Mouse (Mus musculus) heart, adult 2 months (tissue): Measurements from ENCODE around the gene Gm45140. TPM values are rescaled to one million over a fixed set of nuclear protein-coding genes. Genes with fewer than 3 reads are reported as not detected.

Experiments used
- DNase-seq, 2 experiments: peaks; one replicate each; pipeline ENCODE4 v3.0.0; 2021
- H3K27ac ChIP-seq: fragments of 200-600 bp; 2 replicates; pipeline ENCODE4 v1.8.1; 2022
- H3K27me3 ChIP-seq: fragments of 200-500 bp; 2 replicates; pipeline ENCODE4 v1.6.1; 2012; ENCODE audit warnings: mild to moderate bottlenecking, low read length, inconsistent platforms, mixed read lengths; ENCODE audit not compliant: control insufficient read depth, insufficient read depth
- H3K36me3 ChIP-seq: fragments of 200-500 bp; 2 replicates; pipeline ENCODE4 v1.6.1; 2012; ENCODE audit warnings: low read length, inconsistent platforms; ENCODE audit not compliant: control insufficient read depth, insufficient read depth
- H3K4me1 ChIP-seq: fragments of 200-500 bp; 2 replicates; pipeline ENCODE4 v1.6.1; 2011; ENCODE audit warnings: low read length; ENCODE audit not compliant: control insufficient read depth, insufficient read depth
- H3K4me3 ChIP-seq: fragments of 200-600 bp; 2 replicates; pipeline ENCODE4 v1.8.1; 2022
- H3K79me2 ChIP-seq: fragments of 200-500 bp; replicated peaks from 2 replicates; pipeline ENCODE4 v1.6.1; 2012; ENCODE audit warnings: mild to moderate bottlenecking, inconsistent platforms, low read length, moderate library complexity, mixed read lengths; ENCODE audit not compliant: control insufficient read depth, insufficient read depth
- H3K9ac ChIP-seq: fragments of 200-500 bp; 2 replicates; pipeline ENCODE4 v1.6.1; 2012; ENCODE audit warnings: low read depth, mild to moderate bottlenecking, control low read depth, inconsistent platforms, low read length, mixed read lengths
- CTCF ChIP-seq: fragments of 200-600 bp; IDR thresholded peaks from 2 replicates; pipeline ENCODE4 v1.8.1; 2022; ENCODE audit warnings: antibody characterized with exemption, mild to moderate bottlenecking, moderate library complexity
- EP300 ChIP-seq: fragments of 200-500 bp; IDR thresholded peaks from 2 replicates; pipeline ENCODE4 v1.6.1; 2011; ENCODE audit warnings: low read depth, low read length, control low read depth; ENCODE audit not compliant: insufficient read depth
- POLR2A ChIP-seq: fragments of 200-500 bp; IDR thresholded peaks from 2 replicates; pipeline ENCODE4 v1.6.1; 2011; ENCODE audit warnings: mild to moderate bottlenecking, low read depth, low read length, control low read depth; ENCODE audit not compliant: insufficient read depth
- WGBS: fragments of 180-500 bp; shearing (Covaris S2); methylation state at CpG from one replicate; pipeline ENCODE4 v1.1.7; 2018; 5-methylcytosine and 5-hydroxymethylcytosine counted together
- intact Hi-C: fragments of 180-260 bp; cut with DNase I; formaldehyde crosslinking; loops from one replicate; pipeline ENCODE4 v1.15.1; 2025
- polyA plus RNA-seq: library from polyadenylated mRNA; depleted of rRNA; stranded (reverse); fragments of >200 nt; gene quantifications from 2 replicates; pipeline ENCODE4 v1.2.3, GENCODE M21; 2012
- total RNA-seq, 2 experiments: library from RNA; stranded (reverse); gene quantifications; 2 replicates each; pipeline ENCODE4 v1.2.3; 2021

Gene Gm45140
- total and polyA plus RNA-seq, 3 experiments, result 0.16 to 1.4 (median 0.23) TPM

DNA sequence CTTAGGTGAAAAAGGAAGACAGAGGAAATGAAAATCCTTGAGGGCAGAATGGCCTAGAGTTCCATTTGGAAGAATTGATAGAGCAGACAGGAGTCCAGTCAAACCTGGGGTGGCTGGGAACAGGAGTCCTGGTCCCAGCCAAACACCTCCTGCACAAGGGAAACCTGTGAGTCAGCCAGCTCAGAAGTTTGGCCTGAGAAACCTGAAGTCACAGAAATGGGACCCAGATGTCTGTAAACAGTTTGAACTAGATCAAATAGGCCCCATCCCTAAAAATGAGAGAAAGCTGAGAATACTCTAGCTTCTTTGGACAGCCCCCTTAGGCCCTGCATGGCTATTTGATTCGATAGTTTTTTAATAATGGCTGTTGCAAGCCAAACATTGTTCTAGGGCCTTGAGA lies 22.9 kb downstream of the Gm45140 start:
- Histone ChIP-seq H3K4me3 (no peak overlapping the region; the same call in none of the 2 replicates), H3K27ac (peak overlapping the region; percentile 84), H3K36me3 (no peaks in the 10 kb centered on the region), H3K27me3 (no peaks in the 10 kb centered on the region), H3K4me1 (peaks cover 6% of the 10 kb centered on the region), H3K9ac (no peak overlapping the region), H3K79me2 (peaks cover 2% of the 10 kb centered on the region)
- WGBS, result 83% methylated on average over 1 of the region's 1 CpGs
- intact Hi-C loops, result loop anchor here (5.0 kb wide), 3 partner anchors 40 to 1090 kb away; partner anchors contain the start of genes Cnbp and Tpra1
- no peak for DNase-seq
- no peak for TF ChIP-seq EP300
- TF ChIP-seq CTCF, result no peak
- no peak for TF ChIP-seq POLR2A

DNA sequence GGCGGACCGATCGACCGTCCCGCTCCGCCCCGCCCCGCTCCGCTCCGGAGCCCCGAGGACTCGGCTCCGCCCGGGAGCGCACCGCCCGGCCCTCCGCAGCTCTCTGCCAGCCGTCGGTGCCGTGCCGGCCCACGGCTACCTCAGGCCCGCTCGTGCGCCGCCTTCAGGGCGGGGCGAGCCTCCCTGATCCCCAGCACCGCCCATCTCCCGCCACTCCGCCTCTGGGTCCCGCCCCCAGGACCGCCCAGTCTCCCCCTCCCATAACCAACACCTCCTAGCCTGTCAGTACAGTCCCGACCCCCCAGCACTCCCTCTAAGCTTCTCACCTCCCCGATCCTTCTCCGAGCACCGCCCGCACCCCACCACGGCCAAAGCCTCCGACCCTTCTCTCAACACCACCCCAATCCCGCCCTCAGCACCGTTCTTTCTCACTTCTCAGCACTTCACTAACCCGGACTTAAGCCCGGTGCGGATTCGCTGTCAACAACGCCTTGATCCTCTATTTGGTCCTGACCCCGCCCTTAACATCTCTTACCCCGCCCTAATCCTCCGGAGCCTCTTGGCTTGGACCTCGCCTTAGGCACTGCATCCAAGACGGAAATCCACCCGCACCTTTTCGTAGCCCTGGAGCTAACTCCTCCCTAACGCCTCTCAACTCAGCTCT lies 23.8 kb downstream of the Gm45140 start, which contains the start of gene Rab43:
Gene Rab43 (minus strand): TSS at position 490 of the 664 bp plus-strand sequence.
- intact Hi-C loops, result loop anchor here (1.0 to 5.0 kb wide), 4 partner anchors 26 to 1090 kb away; partner anchors contain the start of genes Cnbp, Isy1 and Tpra1
- WGBS, result 1% methylated on average over 55 of the region's 56 CpGs
- no peaks in the 10 kb centered on the region for H3K27me3 ChIP-seq
- no peak; the same call in 1 of the 2 replicates for TF ChIP-seq EP300
- peak; percentile 71 for TF ChIP-seq POLR2A
- TF ChIP-seq CTCF, result peak; percentile 55
- H3K36me3 ChIP-seq, result no peaks in the 10 kb centered on the region
- H3K4me3 ChIP-seq, result peak within 1 kb of the TSS; percentile 97
- peak; percentile 97 to 98 for DNase-seq
- peaks cover 6% of the 10 kb centered on the region for H3K4me1 ChIP-seq
- peaks cover 3% of the 10 kb centered on the region for H3K79me2 ChIP-seq
- H3K27ac ChIP-seq, result peak within 1 kb of the TSS; percentile 84
- peak within 1 kb of the TSS; percentile 73 for H3K9ac ChIP-seq

DNA sequence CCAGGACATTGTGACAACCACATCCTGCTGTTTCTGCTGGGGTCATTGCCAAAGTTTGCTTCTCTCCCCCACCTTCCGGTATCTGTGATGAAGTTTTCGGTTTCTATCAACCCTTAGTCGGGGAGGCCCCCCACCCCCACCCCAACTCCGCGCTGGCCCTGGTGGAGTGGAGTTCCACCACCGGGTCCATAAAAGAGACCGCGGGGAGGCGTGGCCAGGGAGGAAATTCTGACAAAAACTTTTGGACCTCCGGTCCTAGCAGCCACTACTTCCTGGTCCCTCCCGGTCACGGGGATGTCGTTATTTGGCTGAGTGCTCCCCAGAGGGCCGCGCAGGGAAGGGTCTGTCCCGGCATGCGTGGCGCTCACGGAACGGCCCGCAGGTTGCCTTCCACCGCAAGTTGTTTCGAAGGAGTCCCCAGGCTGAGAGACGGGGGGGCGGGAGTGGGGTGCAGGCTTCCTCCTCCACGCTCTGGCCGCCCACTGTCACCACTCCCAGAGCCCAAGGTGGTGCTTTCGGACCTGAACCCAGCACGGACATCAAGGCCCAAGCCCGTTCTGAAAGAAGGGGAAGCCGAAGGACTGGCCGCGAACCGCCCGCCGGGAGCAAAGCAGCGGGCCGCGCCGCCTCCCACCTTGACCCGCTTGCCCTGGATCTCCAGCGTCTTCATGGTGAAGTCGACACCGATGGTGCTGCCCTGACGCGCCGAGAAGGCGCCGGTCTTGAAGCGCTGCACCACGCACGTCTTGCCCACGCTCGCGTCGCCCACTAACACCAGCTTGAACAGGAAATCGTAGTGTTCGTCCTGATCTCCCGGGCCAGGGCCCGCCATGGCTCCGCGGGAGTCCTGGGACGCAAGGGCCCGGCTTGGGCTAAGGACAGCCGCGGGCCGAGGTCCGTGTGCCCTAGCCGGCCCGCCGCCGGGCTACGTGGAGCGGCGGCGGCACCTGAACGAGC lies 24.6 kb downstream of the Gm45140 start:
- peak overlapping the region; percentile 84 for H3K27ac ChIP-seq
- WGBS, result under 1% methylated on average over 77 of the region's 77 CpGs
- peaks cover 3% of the 10 kb centered on the region for H3K79me2 ChIP-seq
- peak overlapping the region; percentile 97 for H3K4me3 ChIP-seq
- H3K36me3 ChIP-seq, result no peaks in the 10 kb centered on the region
- TF ChIP-seq POLR2A, result peak; percentile 68; the same call in 1 of the 2 replicates
- TF ChIP-seq EP300, result 0 out of 2 replicates have a peak, but pooled peaks have one; percentile 9
- no peak for TF ChIP-seq CTCF
- intact Hi-C loops, result loop anchor here (1.0 to 5.0 kb wide), 4 partner anchors 27 to 1091 kb away; partner anchors contain the start of genes Cnbp, Isy1 and Tpra1
- H3K4me1 ChIP-seq, result peaks cover 8% of the 10 kb centered on the region
- peak overlapping the region; percentile 73 for H3K9ac ChIP-seq
- no peaks in the 10 kb centered on the region for H3K27me3 ChIP-seq
- peak; percentile 83 to 87 for DNase-seq

DNA sequence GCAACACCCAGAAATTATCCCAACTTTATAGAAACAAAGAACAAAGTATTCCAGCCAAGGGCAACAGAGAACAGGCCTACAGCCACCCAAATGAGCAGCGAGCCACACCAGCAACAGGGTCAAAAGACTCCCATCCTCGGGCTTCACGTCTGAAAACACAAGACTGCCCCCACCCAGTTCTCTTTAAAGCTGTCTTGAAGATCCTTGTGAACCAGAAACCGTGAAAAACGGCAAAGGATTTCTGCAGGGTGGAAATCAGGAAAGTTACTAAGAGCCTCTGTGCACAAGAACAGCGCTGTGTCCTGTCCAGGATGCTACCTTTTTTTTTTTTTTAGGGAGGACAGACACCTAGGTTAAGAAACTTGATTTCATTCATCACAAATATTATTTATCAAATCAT lies 25.3 kb downstream of the Gm45140 start:
- intact Hi-C loops, result loop anchor here (5.0 kb wide), 3 partner anchors 42 to 1092 kb away; partner anchors contain the start of genes Cnbp and Tpra1

DNA sequence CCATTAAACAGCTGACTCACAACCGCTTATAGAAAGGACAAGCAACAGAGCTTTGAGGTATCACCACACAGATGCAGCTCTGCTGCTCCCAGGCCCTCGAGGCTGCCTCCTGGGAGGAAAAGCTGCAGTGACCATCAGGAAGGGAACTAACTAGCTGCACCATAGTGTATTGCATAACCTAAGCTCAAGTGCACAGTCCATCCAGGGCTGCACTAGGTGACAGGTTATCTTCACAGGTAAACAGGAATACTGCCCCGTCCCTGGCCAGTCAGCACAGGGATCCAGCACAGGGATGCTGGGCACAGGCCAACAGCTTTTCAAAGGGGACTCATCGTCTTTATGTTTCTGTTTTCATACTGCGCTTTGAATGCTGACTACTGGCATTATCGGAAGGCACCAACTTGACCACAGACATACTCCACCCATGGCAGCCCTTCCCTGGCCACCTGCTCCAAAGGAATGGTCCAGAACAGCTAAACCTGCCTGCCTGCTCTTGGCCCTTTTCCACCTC lies 25.9 kb downstream of the Gm45140 start:
- peaks cover 2% of the 10 kb centered on the region; the same call in 1 of the 2 replicates for H3K36me3 ChIP-seq
- TF ChIP-seq CTCF, result no peak
- TF ChIP-seq POLR2A, result no peak
- TF ChIP-seq EP300, result no peak
- H3K79me2 ChIP-seq, result peaks cover 3% of the 10 kb centered on the region
- 60% methylated on average over 6 of the region's 6 CpGs for WGBS
- H3K4me1 ChIP-seq, result peaks cover 14% of the 10 kb centered on the region
- 0 out of 2 replicates have a peak overlapping the region, but pooled peaks have one; percentile 6 for H3K9ac ChIP-seq
- no peak overlapping the region; the same call in 1 of the 2 replicates for H3K4me3 ChIP-seq
- H3K27ac ChIP-seq, result peak overlapping the region; percentile 8; the same call in 1 of the 2 replicates
- intact Hi-C loops, result loop anchor here (5.0 kb wide), 3 partner anchors 43 to 1093 kb away; partner anchors contain the start of genes Cnbp and Tpra1
- DNase-seq, result no peak
- no peaks in the 10 kb centered on the region for H3K27me3 ChIP-seq

More for the DNA sequence above, 25.3 kb downstream of the Gm45140 start:
- TF ChIP-seq EP300 (no peak), POLR2A (no peak), CTCF (no peak)
- Histone ChIP-seq H3K9ac (peak overlapping the region; percentile 73; the same call in 1 of the 2 replicates), H3K79me2 (peaks cover 3% of the 10 kb centered on the region), H3K4me3 (peak overlapping the region; percentile 97), H3K36me3 (no peaks in the 10 kb centered on the region), H3K27me3 (no peaks in the 10 kb centered on the region), H3K4me1 (peaks cover 13% of the 10 kb centered on the region), H3K27ac (peak overlapping the region; percentile 84)
- no peak for DNase-seq
- WGBS, result 35% methylated on average over 6 of the region's 6 CpGs
